Mouse (Mus musculus): ENCODE measurements around the gene Polr3a. TPM values are rescaled to one million over a fixed set of nuclear protein-coding genes. Genes with fewer than 3 reads are reported as not detected.

The Polr3a gene
- polyA plus RNA-seq (2012; rRNA removed) (13.5 and 14.7 TPM in 2 replicates), polyA plus RNA-seq (2014; fragmentation: Nextera tagmentation; extraction: Ambion mirVana) (16.2 and 16.9 TPM in 2 replicates)

DNA sequence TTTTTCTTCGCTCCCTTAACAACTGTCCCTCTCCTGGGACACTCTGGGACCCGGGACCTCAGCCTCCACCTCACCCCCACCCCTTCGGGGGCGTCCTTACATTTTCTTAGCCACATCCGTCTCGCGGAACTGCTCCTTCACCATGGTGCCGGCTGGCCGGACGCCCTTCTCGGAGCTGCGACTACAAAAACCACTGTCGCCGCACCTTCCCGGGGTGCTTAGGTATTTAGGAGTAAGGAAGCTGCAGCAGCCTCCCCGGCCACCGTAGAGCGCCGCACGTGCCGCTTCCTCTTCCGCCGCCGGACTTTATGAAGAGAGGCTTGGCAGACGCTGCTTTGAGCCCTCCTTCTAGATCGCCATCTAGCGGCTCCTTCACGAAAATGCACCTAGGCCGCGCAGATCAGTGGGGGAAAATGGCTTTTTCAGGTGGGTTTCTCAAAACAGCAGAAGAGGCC lies at the start of gene Polr3a, which contains the start of gene Rps24:
Polr3a (minus strand) TSS at position 286 of the 455 bp plus-strand sequence.
Rps24 (plus strand) TSS at position 353 of the 455 bp plus-strand sequence.
- peak within 1 kb of the TSS; percentile 43; the same call in 1 of the 2 replicates for H3K27ac ChIP-seq (replicated peaks; ENCODE audit: low read depth, low read length)
- H3K4me1 ChIP-seq (ENCODE audit: control insufficient read depth, insufficient read depth, low read length): peaks cover 10% of the 10 kb centered on the region
- no peaks in the 10 kb centered on the region for H3K9me3 ChIP-seq (ENCODE audit: control insufficient read depth, low read length)
- H3K36me3 ChIP-seq (ENCODE audit: control insufficient read depth, insufficient read depth, low read length): peaks cover 30% of the 10 kb centered on the region
- H3K9ac ChIP-seq (ENCODE audit: low read depth, low read length, severe bottlenecking): peak within 1 kb of the TSS; percentile 83
- H3K4me2 ChIP-seq (replicated peaks; ENCODE audit: low read depth, low read length, severe bottlenecking): peak within 1 kb of the TSS; percentile 71
- DNase-seq (ENCODE audit: low spot score) (peak; percentile 96), ATAC-seq (ENCODE audit: low FRiP score, low read depth) (peak; percentile 75)
- H3K27me3 ChIP-seq (ENCODE audit: control insufficient read depth, insufficient read depth, low read length): no peaks in the 10 kb centered on the region
- no peak for TF ChIP-seq POLR2A (IDR thresholded peaks at IDR 0.05; ENCODE audit: borderline replicate concordance, extremely low read depth, insufficient read depth, insufficient read length)
- WGBS: under 1% methylated on average over 30 of the region's 30 CpGs
- peak within 1 kb of the TSS; percentile 87 for H3K4me3 ChIP-seq (replicated peaks; ENCODE audit: low read length)

DNA sequence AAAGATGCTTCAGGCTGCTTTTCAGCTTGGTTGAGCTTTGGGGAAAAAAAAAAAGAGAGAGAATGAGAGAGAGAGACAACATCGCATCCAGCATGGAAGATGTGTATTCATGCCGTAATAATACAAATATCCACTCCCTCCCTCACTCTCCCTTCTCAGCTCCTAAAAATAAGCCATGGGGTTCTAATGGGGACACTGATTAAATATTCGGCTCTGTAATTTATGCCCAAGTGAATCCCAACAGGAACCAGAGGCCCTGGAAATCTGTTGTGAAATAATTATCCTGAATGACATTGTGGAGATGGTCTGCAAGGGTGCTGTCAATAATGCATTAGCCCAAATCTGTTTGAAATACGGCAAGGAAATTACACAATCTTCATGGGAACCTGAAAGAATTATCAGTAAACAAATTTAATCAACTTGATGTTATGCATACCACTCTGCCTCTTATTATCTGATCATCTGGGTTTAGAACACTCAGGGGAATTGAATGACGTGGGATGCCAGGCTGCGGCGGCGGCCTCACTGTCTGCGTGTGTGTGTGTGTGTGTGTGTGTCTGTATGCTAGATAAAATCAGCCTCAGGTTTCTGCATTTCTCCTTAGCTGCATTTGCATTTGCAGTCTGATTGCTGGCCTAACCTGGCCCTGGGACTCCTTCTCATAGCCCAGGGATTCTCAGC lies 48.1 kb upstream of the Polr3a start:
- H3K4me3 ChIP-seq (replicated peaks; ENCODE audit: low read length): no peak overlapping the region
- H3K36me3 ChIP-seq (ENCODE audit: control insufficient read depth, insufficient read depth, low read length): no peaks in the 10 kb centered on the region
- H3K9me3 ChIP-seq (ENCODE audit: control insufficient read depth, low read length): 0 out of 2 replicates have a peak, but pooled peaks cover 4% of the 10 kb centered on the region
- DNase-seq (ENCODE audit: low spot score): no peak
- TF ChIP-seq POLR2A (IDR thresholded peaks at IDR 0.05; ENCODE audit: borderline replicate concordance, extremely low read depth, insufficient read depth, insufficient read length): no peak
- H3K27ac ChIP-seq (replicated peaks; ENCODE audit: low read depth, low read length): no peak overlapping the region
- H3K4me2 ChIP-seq (replicated peaks; ENCODE audit: low read depth, low read length, severe bottlenecking): no peak overlapping the region
- no peak for ATAC-seq (ENCODE audit: low FRiP score, low read depth)
- H3K27me3 ChIP-seq (ENCODE audit: control insufficient read depth, insufficient read depth, low read length): no peaks in the 10 kb centered on the region
- WGBS: 80% methylated on average over 9 of the region's 9 CpGs
- no peak overlapping the region for H3K9ac ChIP-seq (ENCODE audit: low read depth, low read length, severe bottlenecking)
- peaks cover 12% of the 10 kb centered on the region for H3K4me1 ChIP-seq (ENCODE audit: control insufficient read depth, insufficient read depth, low read length)

DNA sequence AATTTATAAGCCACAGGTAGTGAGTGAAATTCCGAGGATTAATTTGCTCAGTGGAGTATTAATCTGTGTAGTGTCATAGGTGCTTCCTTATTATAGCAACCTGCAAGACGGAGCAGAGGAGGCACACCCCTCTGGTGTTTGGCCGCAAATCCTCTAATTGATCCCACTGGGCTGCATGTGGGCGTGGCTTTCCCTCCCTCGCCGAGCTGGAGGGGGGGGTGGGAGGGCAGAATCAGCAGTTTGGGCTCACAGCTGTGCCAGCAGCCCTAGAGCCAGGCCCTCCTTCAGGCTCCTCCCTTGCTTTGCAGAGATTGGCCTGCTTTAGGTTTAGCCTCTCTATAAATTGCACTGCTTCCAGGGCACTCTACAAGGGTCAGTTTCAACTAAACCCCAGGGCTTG lies 43.4 kb upstream of the Polr3a start:
- Histone ChIP-seq H3K27me3 (ENCODE audit: control insufficient read depth, insufficient read depth, low read length) (no peaks in the 10 kb centered on the region), H3K4me2 (replicated peaks; ENCODE audit: low read depth, low read length, severe bottlenecking) (peak overlapping the region; percentile 35), H3K36me3 (ENCODE audit: control insufficient read depth, insufficient read depth, low read length) (no peaks in the 10 kb centered on the region), H3K9ac (ENCODE audit: low read depth, low read length, severe bottlenecking) (0 out of 2 replicates have a peak overlapping the region, but pooled peaks have one; percentile 12), H3K4me1 (ENCODE audit: control insufficient read depth, insufficient read depth, low read length) (peaks cover 17% of the 10 kb centered on the region), H3K4me3 (replicated peaks; ENCODE audit: low read length) (no peak overlapping the region), H3K9me3 (ENCODE audit: control insufficient read depth, low read length) (no peaks in the 10 kb centered on the region), H3K27ac (replicated peaks; ENCODE audit: low read depth, low read length) (no peak overlapping the region)
- ATAC-seq (ENCODE audit: low FRiP score, low read depth) (peak; percentile 89), DNase-seq (ENCODE audit: low spot score) (peak; percentile 44)
- TF ChIP-seq POLR2A (IDR thresholded peaks at IDR 0.05; ENCODE audit: borderline replicate concordance, extremely low read depth, insufficient read depth, insufficient read length): no peak
- 2% methylated on average over 6 of the region's 6 CpGs for WGBS

DNA sequence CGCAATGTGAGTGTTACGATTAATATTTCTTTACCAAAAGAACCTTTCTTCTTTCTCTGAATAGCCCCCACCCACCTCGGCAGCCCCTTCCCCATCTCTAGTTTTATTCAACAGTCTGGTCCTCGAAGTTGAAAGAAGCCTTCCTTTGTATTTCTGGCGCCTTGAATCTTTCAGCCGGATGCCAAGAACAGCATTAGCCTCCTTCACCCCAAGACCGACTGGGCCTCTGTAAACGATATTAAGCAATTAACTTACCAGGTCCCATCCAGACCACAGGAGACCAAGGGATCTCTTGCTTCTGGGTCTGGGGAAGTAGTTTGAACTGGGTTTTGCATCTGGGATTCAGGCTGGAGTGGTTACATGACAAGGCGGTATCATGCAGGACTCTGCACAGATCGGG lies 39.6 kb upstream of the Polr3a start:
- no peak for DNase-seq (ENCODE audit: low spot score)
- Histone ChIP-seq H3K4me1 (ENCODE audit: control insufficient read depth, insufficient read depth, low read length) (peaks cover 17% of the 10 kb centered on the region), H3K27ac (replicated peaks; ENCODE audit: low read depth, low read length) (no peak overlapping the region), H3K4me3 (replicated peaks; ENCODE audit: low read length) (no peak overlapping the region), H3K27me3 (ENCODE audit: control insufficient read depth, insufficient read depth, low read length) (no peaks in the 10 kb centered on the region), H3K9me3 (ENCODE audit: control insufficient read depth, low read length) (no peaks in the 10 kb centered on the region), H3K4me2 (replicated peaks; ENCODE audit: low read depth, low read length, severe bottlenecking) (no peak overlapping the region), H3K36me3 (ENCODE audit: control insufficient read depth, insufficient read depth, low read length) (no peaks in the 10 kb centered on the region), H3K9ac (ENCODE audit: low read depth, low read length, severe bottlenecking) (no peak overlapping the region)
- no peak for TF ChIP-seq POLR2A (IDR thresholded peaks at IDR 0.05; ENCODE audit: borderline replicate concordance, extremely low read depth, insufficient read depth, insufficient read length)
- no peak for ATAC-seq (ENCODE audit: low FRiP score, low read depth)
- 66% methylated on average over 10 of the region's 10 CpGs for WGBS

DNA sequence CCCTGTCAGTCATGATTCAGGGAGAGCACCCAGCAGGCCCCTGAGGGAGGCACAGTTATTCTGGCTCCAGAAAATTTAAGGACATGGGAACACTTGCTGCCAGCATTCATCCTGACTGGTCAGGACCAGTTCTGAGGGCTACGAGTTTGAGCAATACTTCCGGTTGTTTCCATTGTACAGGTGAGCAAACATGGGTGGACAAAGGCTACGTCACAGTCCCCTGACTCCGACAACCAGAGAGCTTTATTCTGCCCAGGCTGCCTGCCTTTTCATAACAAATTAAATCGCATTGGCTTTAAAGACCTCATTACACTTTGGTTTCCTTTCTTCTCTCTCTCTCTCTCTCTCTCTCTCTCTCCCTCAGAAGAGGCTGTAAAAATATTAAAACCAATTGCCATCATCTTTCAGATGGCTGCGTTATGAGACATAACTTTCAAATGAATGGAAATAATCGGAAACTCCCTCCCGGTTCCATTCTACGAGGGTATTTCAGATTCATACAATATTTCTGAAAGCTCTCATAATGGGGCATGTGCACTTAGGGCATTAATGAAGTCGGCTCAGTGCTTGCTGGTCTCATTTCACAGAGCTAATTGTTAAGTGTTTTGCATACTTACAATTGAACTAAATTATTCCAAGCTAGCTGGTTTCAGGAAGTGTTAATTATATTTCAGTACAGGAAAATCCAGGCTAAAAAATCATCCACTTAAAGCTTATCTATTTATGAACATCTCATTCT lies 39.0 kb upstream of the Polr3a start:
- H3K9ac ChIP-seq (ENCODE audit: low read depth, low read length, severe bottlenecking): no peak overlapping the region
- no peak overlapping the region for H3K4me3 ChIP-seq (replicated peaks; ENCODE audit: low read length)
- H3K4me1 ChIP-seq (ENCODE audit: control insufficient read depth, insufficient read depth, low read length): peaks cover 13% of the 10 kb centered on the region
- H3K27ac ChIP-seq (replicated peaks; ENCODE audit: low read depth, low read length): no peak overlapping the region
- H3K9me3 ChIP-seq (ENCODE audit: control insufficient read depth, low read length): no peaks in the 10 kb centered on the region
- no peak for TF ChIP-seq POLR2A (IDR thresholded peaks at IDR 0.05; ENCODE audit: borderline replicate concordance, extremely low read depth, insufficient read depth, insufficient read length)
- no peaks in the 10 kb centered on the region for H3K36me3 ChIP-seq (ENCODE audit: control insufficient read depth, insufficient read depth, low read length)
- no peaks in the 10 kb centered on the region for H3K27me3 ChIP-seq (ENCODE audit: control insufficient read depth, insufficient read depth, low read length)
- ATAC-seq (ENCODE audit: low FRiP score, low read depth): no peak
- WGBS: 57% methylated on average over 10 of the region's 10 CpGs
- no peak overlapping the region for H3K4me2 ChIP-seq (replicated peaks; ENCODE audit: low read depth, low read length, severe bottlenecking)
- DNase-seq (ENCODE audit: low spot score): no peak
